Mouse (Mus musculus) spleen, postnatal 36 days (tissue): ENCODE measurements around the gene Prrg4.
"Not testable (repeated sequence)": the region's sequence is repeated elsewhere in the genome, so short reads cannot be mapped to it uniquely, and the experiment has no call there.

Experiments used
- DNase-seq, 2 experiments: peaks; one replicate each; pipeline ENCODE4 v3.0.0; 2022; ENCODE audit warnings: low spot score in 2 of 2, mixed read lengths in 1 of 2

The Prrg4 gene

GRCm38 (mm10) chr2:104849276-104849990 lies at the start of gene Prrg4:
Gene Prrg4 (minus strand): TSS chr2:104849876.
- peak; percentile 44 to 45 for DNase-seq

GRCm38 (mm10) chr2:104887882-104888566 lies 38.3 kb upstream of the Prrg4 start:
- DNase-seq = peak; percentile 46 to 54

- not testable (repeated sequence) for DNase-seq
Observed at GRCm38 (mm10) chr2:104887331-104887730, 37.7 kb upstream of the Prrg4 start.

GRCm38 (mm10) chr2:104886109-104886508 lies 36.4 kb upstream of the Prrg4 start:
- DNase-seq = no peak

DNA sequence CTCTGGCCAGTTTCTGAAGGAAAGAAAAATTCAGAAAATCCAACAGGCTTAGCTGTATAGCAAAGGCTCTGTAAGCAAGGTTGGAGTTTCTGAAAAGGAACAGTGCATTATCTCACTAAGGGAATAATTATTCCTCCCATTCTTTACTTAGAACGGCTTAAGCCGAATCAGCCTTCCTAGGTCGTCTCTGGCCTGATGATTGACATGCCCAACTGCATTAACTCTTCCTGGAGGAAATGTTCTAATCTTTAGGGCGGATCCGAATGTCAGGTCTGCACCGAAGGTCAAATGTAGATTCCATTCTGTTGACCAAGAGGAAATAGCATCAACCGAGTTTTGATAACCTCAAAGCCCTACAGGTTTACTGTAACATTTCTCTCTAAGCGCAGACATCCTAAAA lies 29.1 kb upstream of the Prrg4 start:
- DNase-seq = no peak

DNA sequence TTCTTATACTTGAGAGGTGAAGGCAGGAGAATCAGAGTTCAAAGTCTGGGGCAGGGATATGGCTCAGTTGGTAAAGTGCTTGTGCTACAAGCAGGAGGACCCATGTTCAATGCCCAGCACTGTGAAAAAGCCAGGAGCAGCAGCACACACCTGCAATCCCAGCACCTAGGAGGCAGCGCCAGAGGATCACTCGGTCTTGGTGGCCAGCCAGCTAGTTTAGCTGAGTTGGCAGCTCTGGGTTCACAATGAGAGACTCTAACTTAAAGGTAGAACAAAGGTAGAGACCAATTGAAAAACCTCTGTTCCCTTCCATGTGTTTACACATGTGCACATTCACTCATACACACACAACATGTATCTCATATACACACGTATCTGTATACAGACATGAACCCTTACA lies 19.4 kb upstream of the Prrg4 start:
- DNase-seq = no peak

- DNase-seq = no peak
Observed at GRCm38 (mm10) chr2:104867282-104867855, 17.7 kb upstream of the Prrg4 start, which contains the start of gene Ccdc73. Gene Ccdc73 (plus strand): TSS chr2:104867805.

- no peak for DNase-seq
Observed at GRCm38 (mm10) chr2:104864176-104864860, 14.6 kb upstream of the Prrg4 start.

DNA sequence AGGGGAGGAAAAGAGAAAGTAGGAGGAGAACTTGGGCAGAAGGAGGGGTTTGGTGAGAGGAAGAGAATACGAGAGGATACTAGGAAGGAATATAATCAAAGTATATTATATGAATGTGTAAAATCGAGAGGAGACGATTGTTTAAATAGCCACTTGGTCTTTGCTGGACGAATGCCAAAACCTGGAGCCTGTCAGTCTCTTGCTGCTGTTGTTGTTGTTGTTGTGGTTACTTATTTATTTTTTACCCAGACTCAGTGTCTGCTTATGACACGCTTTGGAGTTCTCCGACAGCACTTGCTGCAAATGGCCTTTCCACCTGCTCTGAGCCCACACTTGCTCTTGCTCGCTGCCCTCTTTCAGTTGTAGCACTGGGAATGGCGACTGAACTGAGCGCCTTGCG lies 10.8 kb upstream of the Prrg4 start:
- DNase-seq = no peak

DNA sequence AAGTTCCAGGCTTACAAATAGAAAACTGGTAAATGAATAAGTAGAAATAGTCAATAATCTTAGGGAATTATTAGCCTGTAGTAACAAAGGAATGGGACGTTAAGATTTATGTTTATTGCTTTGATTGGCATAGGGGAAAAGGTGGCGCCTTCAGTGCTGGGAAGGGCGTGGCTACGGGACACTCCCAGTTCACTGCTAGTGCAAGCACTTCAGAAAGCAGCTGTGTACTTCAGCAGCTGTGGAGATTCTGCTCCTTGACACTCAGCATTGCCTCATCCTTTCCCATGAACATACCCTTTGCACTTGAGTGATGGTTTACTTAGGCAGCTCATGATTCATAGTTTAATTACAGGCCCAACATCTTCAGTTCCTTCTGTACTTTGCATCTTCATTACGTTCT lies 9.4 kb upstream of the Prrg4 start:
- DNase-seq = no peak

GRCm38 (mm10) chr2:104858083-104858482 lies 8.4 kb upstream of the Prrg4 start:
- DNase-seq = not testable (repeated sequence)

DNA sequence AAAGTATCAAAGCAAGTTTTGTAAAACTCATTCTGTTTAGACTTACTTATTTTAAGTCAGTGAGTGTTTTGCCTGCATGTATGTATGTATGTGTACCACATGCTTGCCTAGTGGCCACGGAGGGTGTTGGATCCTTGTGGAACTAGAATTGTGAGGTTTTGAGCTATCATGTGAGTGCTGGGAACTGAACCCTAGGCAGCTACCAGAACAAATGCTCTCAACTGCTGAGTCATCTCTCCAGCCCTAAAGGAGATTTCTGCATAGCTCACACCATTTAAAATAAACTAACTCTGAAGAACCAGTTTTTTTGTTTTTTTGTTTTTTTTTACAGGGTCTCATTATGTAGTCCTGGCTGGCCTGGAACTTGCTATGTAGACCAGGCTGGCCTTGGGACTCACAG lies 6.5 kb upstream of the Prrg4 start:
- no peak for DNase-seq

DNA sequence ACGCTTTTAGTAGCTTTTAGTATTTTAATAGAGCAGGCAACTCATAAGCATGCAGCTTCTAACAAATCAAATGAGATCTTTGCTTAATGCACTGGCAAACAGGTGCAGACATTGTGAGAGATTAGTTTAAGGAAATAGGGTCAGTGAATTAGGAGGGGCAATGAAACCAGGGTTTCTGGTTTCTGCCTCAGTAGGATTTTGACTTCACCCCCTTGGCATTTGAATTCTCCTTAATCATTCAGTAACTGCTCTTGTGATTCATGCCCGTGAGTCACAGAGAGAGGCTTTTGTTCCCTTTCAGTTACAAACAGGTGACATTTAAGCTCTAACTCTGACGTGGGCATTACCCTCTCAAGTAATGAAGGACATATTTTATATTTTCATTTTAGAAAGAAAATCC lies 6.1 kb upstream of the Prrg4 start:
- DNase-seq = no peak

DNA sequence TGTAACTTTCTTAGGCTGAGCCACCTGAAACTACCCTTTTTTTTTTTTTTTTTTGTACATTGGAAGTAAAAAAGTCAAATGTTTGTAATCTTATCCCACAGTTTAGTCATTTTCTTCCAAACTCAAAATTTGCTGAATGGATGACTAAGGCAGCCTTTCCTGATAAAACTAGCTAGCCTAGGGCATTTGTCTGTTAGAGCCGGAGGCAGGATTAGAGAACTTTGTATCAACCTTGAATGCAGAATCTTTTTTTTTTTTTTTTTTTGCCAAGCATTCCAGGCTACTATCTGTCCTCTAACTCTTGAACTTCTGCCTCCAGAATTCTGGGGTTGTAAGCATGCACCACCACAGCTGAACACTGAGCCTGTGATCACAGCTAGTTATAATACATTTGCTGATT lies 5.2 kb upstream of the Prrg4 start:
- no peak for DNase-seq

DNA sequence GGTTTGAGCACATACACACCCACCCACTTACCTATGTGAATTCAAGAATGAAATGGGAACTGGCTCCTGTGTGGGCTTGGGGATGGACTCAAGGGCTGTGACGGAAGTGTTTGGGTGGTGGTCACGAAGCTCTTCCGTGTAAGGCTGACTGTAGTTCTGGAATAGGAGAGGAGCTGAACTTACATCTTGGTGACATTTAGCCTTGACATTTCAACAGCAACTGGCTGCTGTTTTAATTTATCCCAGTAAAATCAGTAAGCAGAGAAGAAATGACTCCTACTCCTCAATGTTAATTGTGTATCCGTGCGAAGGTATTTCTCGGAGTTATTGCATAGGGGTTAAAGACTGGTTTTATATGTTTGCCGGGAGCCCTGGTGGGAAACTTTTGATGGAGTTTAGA lies 2.9 kb upstream of the Prrg4 start:
- no peak for DNase-seq

DNA sequence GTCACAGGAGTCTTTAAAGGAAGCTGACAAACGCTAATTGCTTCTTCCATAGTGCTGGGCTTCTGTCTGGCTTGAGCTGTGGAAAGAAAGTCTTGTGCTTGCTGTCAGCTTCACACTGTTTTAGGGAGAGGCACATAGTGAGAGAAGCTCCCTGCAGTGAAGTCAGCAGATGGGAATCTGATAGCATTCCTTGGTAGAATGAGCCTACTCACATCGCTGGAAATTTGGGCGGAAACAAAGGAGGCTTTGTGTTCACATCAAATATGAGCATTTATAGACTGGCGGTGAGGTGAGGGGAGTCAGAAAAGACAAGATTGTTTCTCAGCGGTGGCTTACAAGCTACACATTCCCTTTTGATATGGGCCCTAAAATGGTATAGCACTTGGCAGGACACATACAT lies 2.0 kb upstream of the Prrg4 start:
- no peak for DNase-seq

DNA sequence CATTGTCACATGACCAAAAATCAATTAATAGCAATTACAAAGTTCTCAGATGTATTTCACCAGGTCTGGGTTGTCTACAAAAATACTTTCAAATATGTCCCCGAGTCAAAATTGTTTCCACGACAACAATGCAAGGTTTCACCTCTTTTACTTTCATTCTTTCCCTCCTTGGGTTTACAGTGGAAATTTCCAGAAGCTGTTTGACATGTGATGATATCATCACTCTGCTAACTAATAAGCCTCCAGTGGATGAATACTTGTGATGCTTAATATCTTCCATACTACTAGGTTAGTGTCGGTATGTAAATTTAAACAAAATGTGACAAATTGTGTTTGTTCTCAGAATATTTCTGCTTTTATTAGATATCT lies 299 bp upstream of the Prrg4 start:
- no peak for DNase-seq

- peak; percentile 4 to 8 for DNase-seq
Observed at GRCm38 (mm10) chr2:104848235-104849161, 1.2 kb downstream of the Prrg4 start.

DNA sequence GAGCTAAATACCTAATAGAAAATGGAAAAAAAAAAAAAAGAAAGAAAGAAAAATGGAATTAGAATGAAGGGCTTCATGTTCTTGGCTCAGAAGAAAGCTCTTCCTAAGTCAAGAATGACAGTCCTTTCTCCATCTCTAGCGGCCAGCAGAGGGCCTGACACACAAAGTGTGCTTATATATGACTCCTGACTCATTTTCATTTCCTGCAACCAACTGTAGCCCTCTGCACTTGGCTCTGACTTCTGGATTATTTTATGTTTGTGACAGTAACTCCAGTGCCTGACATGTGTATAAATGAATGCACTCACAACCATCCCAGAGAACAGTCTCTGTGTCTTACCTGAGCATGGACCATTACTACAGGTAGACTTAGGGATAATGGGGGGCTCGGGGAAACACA lies 2.0 kb downstream of the Prrg4 start:
- DNase-seq = peak; percentile 19 to 32

- no peak for DNase-seq
Observed at GRCm38 (mm10) chr2:104846638-104847414, 2.9 kb downstream of the Prrg4 start.

DNA sequence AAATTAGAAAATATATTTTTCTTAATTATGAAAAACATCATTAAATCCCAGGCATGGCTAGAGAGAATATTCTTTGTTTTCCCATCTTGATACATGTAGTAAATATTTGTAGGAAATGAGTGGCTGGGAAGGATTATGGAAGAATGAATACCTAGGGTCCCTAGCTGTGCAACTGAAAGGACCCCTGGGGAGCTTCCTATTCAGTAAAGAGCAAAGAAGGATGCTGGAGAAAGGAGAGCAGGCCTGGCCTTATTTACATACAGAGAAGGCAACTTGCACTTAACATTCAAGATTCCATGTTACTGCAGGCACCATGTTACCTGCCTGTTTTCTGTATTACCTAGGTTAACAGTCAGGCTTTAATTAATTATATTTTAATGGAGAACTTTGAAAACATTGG lies 7.1 kb downstream of the Prrg4 start:
- no peak for DNase-seq
